Mouse (Mus musculus) cerebellum, adult 2 months (tissue): Measurements from ENCODE around the gene Ppm1l.

ENCODE experiments used
- CTCF ChIP-seq: fragments of 200-500 bp; IDR thresholded peaks from 2 replicates; pipeline ENCODE4 v1.5.1; 2011; ENCODE audit warnings: low read depth, mild to moderate bottlenecking, control low read depth, low read length, moderate library complexity, borderline replicate concordance; ENCODE audit not compliant: insufficient read depth
- POLR2A ChIP-seq: fragments of 200-500 bp; IDR thresholded peaks from 2 replicates; pipeline ENCODE4 v1.6.1; 2011; ENCODE audit warnings: low read length, control low read depth, borderline replicate concordance; ENCODE audit not compliant: insufficient read depth

DNA sequence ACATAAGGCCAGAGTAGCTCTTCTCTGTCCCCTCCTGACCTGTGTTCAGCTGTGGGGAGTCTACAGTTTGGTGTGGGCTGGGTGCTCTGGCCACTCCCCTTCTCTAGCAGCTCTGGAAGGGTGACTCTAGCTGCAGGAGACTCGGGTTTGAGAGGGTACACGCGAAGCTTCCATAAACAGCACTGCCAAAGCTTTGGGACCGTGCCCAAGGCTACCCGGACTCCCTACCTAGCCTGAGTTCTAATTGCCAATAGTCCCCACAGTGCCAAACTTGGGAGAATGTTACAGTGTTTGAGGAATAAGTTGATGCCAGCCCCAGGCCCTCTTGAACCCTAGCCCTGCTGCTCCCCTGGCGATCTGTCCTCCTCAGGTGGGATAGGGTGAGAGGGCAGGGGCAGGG is 238.8 kb downstream of the Ppm1l start:
- TF ChIP-seq CTCF = no peak
- no peak for TF ChIP-seq POLR2A
